Mouse (Mus musculus) G1E-ER4 (cell line): ENCODE results near the gene Gpr107. TPM values are rescaled to one million over a fixed set of nuclear protein-coding genes. Genes with fewer than 3 reads are reported as not detected.

Experiments
- GATA1 ChIP-seq: IDR thresholded peaks from one replicate; pipeline ENCODE4 v1.8.0; 2012; ENCODE audit warnings: low read length, inconsistent platforms
- polyA plus RNA-seq: library from polyadenylated mRNA; stranded (reverse); fragments of >175 nt; gene quantifications from 2 replicates; pipeline ENCODE4 v1.2.3, GENCODE M21; 2012

Gene Gpr107
- polyA plus RNA-seq, 1 experiment, result 8.7 TPM

DNA sequence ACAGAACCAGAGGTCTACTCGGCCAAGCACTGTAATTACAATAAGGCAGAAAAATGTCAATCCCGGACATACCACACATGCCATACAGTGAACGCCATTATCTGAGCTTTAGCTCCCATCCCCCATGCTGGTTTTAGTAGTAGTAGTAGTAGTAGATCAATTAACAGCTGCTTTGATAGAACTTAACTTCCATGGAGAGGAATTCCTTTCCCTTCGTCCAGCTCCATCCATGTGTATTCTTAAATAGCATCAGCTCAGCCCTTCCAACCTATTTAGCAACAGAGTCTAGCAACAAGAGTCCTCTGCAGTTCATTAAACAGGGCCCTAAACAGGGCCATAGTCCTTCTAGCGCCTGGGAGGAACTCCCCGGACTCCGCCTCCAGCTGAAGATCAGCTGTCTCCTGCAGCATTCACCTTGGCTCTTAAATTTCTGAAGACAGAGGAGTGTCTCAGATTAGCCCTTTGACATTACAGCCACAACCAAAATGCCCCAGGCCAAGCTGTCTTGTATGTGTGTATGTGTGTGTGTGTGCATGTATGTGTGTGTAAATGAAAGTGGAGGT is 30.9 kb upstream of the Gpr107 start:
- TF ChIP-seq GATA1, result no peak

- no peak for TF ChIP-seq GATA1
Observed at GRCm38 (mm10) chr2:31122806-31123205, 29.3 kb upstream of the Gpr107 start.

DNA sequence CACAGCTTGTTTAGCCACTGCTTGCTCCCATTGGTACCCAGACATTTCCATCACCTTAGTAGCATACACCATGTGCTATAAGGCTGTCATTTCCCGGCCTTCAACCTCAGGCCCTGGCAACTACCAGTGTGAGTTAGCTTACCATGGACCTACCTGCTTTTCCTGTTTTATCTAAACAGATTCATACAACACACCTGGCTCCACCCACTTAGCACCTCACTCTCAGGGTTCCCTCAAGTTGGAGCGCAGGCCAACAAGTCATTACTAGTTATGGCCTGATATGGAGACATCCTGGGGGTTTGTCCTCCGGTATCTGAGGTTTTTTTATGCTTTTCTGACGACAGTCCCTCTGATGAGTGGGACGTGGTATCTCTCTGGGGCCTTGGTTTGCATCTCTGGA is 28.6 kb upstream of the Gpr107 start:
- TF ChIP-seq GATA1, result no peak

DNA sequence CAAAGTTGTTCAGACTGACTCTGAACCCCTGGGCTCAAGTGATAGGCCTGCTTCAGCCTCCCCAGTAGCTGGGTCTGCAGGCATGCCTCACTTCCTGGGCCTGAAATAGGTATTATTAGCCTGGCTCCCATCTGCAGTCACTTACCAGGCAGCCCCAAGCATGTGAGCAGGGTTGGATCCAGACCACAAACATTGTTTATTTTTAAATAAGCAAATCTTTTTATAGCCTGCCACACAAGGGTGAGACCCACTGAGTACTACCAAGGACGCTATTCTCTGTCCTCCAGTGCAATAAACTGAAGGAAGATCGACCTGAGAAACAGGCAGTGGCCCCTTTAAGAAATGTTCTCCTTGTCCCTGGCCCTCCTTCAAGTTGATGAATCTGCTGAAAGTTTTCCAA is 27.4 kb upstream of the Gpr107 start:
- TF ChIP-seq GATA1, result no peak

DNA sequence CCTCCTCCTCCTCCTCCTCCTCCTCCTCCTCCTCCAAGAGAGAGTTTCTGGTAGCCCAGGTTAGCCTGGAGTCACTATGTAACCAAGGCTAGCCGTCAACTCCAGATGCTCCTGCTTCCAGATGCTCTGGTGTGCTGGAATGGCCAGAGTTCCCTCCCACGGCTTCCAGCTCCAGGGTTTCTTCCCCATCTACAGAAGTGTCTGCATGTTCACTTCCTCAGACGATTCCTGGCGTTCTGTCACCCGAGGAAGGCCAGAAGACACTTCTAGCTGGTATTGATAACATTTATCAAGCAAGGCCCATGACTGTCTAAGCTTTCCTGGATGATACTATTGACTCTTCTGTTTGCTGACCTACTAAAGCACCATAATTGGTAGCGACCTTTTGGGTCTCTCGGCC is 27.0 kb upstream of the Gpr107 start:
- no peak for TF ChIP-seq GATA1

DNA sequence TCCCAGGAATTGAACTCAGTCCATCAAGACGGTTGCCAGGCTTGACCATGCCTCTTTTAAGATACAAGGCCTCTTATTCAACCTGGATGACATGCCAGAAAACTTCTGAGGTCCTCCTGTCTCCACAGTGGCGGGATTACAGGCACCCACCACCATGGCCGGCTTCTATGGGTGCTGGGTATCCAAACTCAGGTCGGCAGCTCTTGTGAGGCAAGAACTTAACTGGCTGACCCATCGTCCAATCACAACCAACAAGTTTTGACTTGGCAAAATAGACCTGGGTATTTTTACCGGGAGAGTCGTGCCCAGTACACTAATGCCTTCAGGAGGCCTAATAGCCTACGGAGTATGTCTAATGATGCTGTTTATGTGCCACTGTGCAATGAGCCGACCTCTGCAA is 26.1 kb upstream of the Gpr107 start:
- no peak for TF ChIP-seq GATA1

- no peak for TF ChIP-seq GATA1
Observed at GRCm38 (mm10) chr2:31127219-31127618, 24.9 kb upstream of the Gpr107 start.

DNA sequence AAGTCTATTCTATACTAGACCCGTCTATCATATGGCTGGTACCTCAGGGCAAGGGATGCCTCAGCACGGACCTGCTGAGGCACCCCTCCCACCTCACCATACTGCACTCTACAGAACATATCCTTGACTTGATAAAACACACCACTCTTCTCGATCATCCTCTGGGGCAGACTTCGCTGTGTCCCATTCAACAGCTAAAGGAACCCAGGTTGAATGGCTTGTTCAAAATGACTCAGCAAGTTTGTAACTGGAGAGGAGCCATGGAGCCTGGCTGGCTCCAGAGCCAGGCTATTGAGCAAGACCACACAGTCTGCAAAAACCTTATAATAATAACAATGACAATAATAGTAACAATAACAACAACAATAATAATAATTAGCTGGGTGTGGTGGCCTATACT is 24.2 kb upstream of the Gpr107 start:
- TF ChIP-seq GATA1, result no peak

GRCm38 (mm10) chr2:31129742-31130518 is 22.2 kb upstream of the Gpr107 start:
- TF ChIP-seq GATA1, result no peak

- TF ChIP-seq GATA1, result no peak
Observed at GRCm38 (mm10) chr2:31130815-31131299, 21.3 kb upstream of the Gpr107 start.

DNA sequence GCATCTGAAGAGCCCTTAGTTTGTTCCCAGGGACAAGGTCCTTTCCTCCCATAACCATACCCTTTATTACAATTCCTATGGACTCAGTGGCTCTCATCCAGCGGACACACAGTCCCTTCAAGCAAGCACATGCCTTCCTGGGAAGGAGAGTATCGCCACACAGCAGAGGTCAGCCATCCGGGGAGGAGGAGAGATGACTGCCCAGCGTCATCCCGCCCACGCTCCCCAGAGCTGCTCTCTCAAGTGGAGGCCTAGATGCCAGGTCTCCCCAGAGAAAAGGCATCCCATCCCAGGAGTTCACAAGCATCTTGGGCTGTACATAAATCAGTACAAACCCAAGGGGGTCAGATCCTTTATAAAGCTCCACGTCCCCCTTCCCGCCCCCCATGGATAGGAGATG is 19.4 kb upstream of the Gpr107 start:
- no peak for TF ChIP-seq GATA1

DNA sequence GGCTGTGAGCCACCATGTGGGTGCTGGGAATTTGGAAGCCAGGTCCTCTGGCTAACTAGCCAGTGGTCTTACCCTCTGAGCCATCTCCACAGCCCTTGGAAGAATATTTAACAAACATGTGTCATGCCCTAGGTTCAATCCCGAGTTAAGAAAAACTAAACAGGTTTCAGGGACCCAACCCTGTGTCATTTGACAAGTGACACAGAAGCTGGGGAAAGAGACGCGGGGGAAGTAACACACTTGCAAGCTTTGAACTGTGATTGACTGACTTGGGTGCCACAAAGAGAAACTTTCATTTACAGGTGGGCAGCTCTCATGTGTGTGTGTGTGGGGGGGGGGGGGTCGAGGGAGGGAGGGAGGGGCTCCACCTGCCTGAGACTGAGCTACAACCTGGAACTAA is 18.1 kb upstream of the Gpr107 start:
- no peak for TF ChIP-seq GATA1

DNA sequence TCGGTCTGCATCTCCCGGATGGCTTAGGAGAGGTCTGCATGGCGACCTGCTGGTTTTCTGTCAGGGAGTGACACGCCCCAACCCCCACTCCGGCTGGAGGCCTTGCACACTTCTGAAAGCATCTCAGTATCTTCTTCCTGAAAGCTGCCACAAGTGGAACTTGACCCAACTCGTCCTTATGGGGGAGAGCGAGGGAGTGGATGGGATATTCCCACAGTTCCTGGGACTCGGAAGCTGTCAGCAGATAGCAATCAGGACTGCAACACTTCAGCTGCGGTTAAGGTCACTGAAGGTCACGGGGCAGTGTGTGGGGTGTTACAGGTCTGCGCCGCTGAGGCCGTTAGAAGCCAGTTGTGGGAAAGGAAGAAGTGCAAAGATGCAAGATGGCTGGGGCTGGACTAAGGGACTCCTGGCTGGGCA is 16.6 kb upstream of the Gpr107 start:
- no peak for TF ChIP-seq GATA1

DNA sequence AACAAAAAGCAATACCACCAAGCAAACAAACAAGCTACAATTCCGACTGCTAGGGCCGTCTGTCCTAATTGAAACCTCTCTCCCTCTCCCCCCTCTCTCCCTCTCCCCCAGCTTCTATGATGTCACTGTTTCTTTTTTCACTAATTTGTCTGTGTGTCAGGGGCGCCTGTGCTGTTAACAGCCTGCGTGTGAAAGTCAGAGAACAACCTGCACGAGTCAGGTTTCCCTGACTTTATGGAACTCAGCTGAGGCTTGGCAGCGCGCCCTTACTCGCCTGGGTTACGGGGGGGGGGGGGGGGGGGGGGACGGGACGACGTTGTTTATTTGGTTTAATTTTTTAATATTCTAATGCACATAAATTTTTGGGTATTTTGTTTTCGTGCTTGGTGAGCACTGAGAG is 15.8 kb upstream of the Gpr107 start:
- TF ChIP-seq GATA1, result no peak

- TF ChIP-seq GATA1, result no peak
Observed at GRCm38 (mm10) chr2:31137018-31137590, 15.0 kb upstream of the Gpr107 start.

- TF ChIP-seq GATA1, result no peak
Observed at GRCm38 (mm10) chr2:31139174-31139632, 12.9 kb upstream of the Gpr107 start.
